Mouse (Mus musculus) embryonic fibroblast, embryonic 13.5 days (primary cell): Measurements from ENCODE around the gene Proser1. TPM values are rescaled to one million over a fixed set of nuclear protein-coding genes. Genes with fewer than 3 reads are reported as not detected.

Experiments
- H3K27ac ChIP-seq: 2 replicates; pipeline ENCODE4 v1.5.1; 2012; ENCODE audit warnings: low read length, control low read depth, inconsistent platforms; ENCODE audit not compliant: insufficient read depth
- H3K4me1 ChIP-seq: 2 replicates; pipeline ENCODE4 v1.6.1; 2011; ENCODE audit warnings: low read length; ENCODE audit not compliant: control insufficient read depth, insufficient read depth
- H3K4me3 ChIP-seq: 2 replicates; pipeline ENCODE4 v1.5.1; 2011; ENCODE audit warnings: mild to moderate bottlenecking, control low read depth, low read length; ENCODE audit not compliant: insufficient read depth
- CTCF ChIP-seq: IDR thresholded peaks from 2 replicates; pipeline ENCODE4 v1.5.1; 2011; ENCODE audit warnings: mild to moderate bottlenecking, control low read depth, low read length, moderate library complexity, borderline replicate concordance; ENCODE audit not compliant: insufficient read depth
- POLR2A ChIP-seq: IDR thresholded peaks from 2 replicates; pipeline ENCODE4 v1.6.1; 2011; ENCODE audit warnings: low read depth, mild to moderate bottlenecking, control low read depth, low read length, moderate library complexity
- polyA plus RNA-seq: library from polyadenylated mRNA; stranded (reverse); fragments of >200 nt; gene quantifications from 2 replicates; pipeline ENCODE4 v1.2.4, GENCODE M21; 2011; ENCODE audit warnings: low read depth; ENCODE audit not compliant: missing spikeins, insufficient read length

Gene Proser1
- polyA plus RNA-seq, 1 experiment, result 10.6 TPM

DNA sequence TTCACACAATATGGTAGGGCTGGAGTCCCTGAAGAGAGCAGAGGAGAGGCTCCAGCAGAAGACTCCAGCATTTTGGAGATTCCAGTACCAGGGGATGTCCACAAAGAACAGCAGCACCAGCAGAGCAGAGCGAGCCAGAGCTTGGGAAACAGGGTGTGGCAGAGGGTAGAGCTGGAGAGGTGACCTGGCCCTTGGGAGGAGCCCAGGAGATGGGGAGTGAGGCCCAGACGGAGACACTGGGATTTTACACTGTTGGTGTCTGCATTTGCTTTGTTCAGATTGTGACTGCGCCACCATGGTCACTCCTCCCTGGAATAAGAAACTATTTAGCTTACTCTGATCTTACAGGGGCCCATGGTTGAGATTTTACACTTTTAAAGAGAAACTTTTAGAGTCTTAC is 16.7 kb upstream of the Proser1 start:
- TF ChIP-seq CTCF, result no peak
- TF ChIP-seq POLR2A, result no peak
- H3K4me1 ChIP-seq, result no peaks in the 10 kb centered on the region
- no peak overlapping the region for H3K27ac ChIP-seq
- H3K4me3 ChIP-seq, result no peak overlapping the region

DNA sequence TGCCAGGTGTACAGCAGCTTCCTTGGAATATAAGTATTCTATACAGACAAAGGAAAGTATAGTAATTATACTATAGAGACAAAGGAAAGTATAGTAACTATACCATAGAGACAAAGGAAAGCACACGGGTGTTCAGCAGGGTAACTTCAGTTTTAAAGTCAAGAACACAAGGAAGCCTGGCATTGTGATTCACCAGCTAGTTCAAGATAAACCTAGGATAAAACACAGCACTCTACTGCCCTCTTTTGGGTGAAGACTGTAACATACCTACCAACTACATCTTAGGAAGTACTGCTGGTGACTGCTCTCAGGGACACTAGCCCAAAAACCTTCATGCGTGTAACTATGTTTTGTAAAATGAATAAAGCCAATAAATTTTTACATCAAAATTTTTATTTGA is 15.3 kb upstream of the Proser1 start:
- TF ChIP-seq CTCF (no peak), POLR2A (no peak)
- Histone ChIP-seq H3K4me3 (no peak overlapping the region), H3K27ac (no peak overlapping the region), H3K4me1 (no peaks in the 10 kb centered on the region)

DNA sequence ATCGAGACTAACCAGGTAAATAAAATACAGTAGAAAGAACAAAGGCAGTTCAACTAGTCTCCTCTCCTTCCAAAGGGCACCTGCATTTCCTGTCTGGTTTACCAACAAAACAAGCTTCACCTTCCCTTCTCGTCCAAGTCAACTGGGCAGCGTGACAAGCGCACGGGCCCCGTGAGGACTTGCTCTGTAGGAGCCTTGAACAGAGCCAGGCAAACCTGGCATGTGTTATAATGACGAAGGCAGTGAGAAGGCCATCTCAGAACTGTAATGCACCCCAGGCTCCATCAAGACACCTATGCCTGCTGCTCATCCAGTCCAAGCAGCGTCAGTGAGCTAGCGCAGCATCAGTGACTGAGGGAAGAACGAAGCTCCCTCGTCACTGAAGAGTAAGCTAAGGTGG is 12.8 kb upstream of the Proser1 start:
- TF ChIP-seq CTCF (no peak), POLR2A (no peak)
- H3K4me1 ChIP-seq, result no peaks in the 10 kb centered on the region
- no peak overlapping the region for H3K4me3 ChIP-seq
- H3K27ac ChIP-seq, result no peak overlapping the region

DNA sequence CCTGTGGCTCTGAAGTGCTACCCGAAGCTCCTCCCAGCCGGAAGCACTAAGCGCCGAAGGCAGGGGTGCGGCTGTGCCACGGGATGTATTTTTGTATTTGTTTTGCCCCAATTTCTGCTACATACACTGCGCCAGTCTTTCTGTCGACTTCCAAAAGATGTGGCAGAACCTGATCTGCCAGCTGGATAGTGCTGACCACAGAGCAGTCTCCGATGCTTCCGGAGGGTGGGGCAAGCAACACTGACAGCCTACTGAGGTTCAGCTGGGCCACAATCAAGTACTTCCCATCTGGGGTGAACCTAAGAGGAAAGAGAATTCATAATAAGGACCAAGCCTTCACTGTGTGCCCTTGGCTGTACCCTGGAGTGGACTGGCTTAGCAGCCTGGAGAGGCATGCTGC is 11.1 kb upstream of the Proser1 start:
- TF ChIP-seq CTCF (no peak), POLR2A (no peak)
- Histone ChIP-seq H3K27ac (no peak overlapping the region), H3K4me3 (no peak overlapping the region), H3K4me1 (no peaks in the 10 kb centered on the region)

DNA sequence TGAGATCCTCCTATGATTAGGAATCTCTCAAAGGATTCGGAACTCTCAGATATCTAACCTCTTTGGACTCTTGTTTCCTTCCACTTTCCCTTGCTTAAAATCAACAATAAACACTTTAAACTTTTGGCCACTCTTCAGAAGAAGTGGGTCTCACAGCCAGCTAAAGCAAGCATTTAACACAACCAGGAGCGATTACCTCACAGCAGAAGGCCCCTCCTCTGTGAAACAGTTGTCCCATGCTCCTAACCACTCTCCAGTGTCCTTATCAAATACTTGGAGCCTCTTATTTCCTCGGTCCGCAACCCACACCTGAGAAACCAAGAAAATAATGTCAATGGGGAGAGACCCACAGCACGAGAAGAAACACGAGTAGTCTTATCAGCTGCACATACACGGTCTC is 10.1 kb upstream of the Proser1 start:
- Histone ChIP-seq H3K4me1 (no peaks in the 10 kb centered on the region), H3K27ac (no peak overlapping the region), H3K4me3 (no peak overlapping the region)
- TF ChIP-seq CTCF (no peak), POLR2A (no peak)

DNA sequence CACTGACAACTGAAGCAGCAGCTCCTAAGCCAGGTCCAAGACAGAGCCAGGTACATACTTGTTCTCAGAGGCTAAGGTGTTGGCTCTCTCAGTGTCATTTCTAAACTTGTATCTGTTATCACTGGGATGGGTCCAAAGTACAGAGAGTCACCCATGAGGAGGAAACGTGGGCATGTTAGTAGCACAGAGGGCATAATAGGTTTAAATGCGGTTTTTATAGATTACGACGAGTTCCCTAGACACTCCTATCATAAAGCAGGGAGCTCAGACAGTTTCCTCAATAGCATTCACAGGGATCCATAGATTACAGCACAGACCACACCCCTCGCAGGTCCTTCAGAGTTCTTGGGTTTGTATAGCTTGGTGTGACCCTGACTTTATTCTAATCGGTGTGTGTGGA is 9.5 kb upstream of the Proser1 start:
- TF ChIP-seq POLR2A (no peak), CTCF (no peak)
- H3K4me1 ChIP-seq, result no peaks in the 10 kb centered on the region
- H3K4me3 ChIP-seq, result no peak overlapping the region
- H3K27ac ChIP-seq, result no peak overlapping the region

DNA sequence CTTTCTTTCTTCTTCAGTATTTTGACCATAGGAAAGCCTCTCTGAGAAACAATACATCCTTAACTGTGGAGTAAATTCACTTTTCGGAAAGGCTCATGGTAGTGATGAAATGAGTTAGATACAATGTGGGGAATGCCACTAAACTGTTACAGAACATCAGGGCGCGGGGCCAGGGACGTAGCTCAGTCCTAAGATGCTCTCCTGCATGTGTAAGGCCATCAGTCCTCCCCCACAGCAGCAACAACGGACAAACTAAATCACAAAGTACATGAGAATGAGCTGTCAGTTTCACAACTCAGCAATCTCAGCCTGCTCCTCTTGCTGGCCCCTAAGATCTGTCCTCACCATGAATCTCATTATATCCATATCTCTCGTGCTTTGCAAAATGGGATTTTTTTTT is 8.9 kb upstream of the Proser1 start:
- no peak overlapping the region for H3K4me3 ChIP-seq
- TF ChIP-seq CTCF, result no peak
- TF ChIP-seq POLR2A, result no peak
- no peak overlapping the region for H3K27ac ChIP-seq
- H3K4me1 ChIP-seq, result no peaks in the 10 kb centered on the region

DNA sequence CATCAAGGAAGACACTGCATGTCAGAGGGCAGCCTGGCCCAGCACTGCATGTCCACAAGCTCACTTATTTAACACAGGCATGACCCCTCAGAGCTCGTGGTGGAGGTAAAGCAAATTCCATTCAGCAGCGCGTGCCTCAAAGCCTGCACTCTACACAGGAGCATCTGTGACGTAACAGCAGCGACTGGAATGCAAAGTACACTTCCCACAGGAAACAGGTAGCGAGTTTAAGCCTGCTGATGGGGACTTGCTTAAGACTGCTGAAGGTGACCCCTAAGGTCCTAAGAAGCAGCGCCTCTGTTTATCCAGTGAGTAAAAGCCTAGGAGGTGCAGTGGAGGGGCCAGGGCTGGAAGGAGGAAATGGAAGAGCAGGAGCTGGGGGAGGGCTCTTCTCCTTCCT is 8.5 kb upstream of the Proser1 start:
- Histone ChIP-seq H3K4me1 (no peaks in the 10 kb centered on the region), H3K27ac (no peak overlapping the region), H3K4me3 (no peak overlapping the region)
- TF ChIP-seq POLR2A (no peak), CTCF (no peak)

DNA sequence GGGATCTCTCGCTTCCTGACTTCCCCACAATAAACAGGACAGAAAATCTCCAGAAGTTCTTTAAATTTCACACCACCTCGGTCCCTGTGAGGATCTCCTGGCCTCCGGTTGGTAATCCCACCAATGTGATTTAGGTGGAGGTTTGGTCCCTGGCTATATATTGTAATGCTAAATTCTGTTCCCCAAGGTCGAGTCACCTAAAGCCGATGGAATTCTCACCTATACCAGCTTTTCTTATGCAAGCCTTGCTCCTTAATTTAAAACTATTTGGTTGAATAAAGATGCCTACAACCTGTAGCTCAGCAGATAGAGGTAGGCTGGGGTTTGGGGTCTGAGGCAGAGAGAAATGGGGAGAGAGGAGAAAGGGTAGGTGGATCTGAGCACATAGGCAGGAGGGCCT is 5.7 kb upstream of the Proser1 start:
- Histone ChIP-seq H3K4me1 (no peaks in the 10 kb centered on the region), H3K4me3 (no peak overlapping the region), H3K27ac (no peak overlapping the region)
- TF ChIP-seq CTCF (no peak), POLR2A (no peak)

DNA sequence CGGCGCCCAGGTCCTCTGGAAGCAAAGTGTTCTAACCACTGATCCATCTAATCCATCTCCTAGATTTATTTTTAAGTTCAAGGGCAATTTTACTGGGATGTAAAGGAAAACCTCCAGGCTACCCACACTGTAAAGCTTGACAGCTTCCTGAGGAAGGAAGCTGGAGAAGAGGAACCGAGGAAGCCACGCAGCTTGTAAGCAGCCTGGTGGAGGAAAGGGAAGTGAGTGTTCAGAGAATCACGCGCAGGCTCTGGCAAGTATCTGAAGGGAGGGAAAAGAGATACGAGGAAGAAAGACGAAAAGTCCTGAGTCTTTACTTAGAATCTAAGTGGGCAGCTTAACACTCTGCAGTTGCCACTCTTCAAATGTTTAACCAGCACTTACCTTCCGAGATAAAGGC is 3.4 kb upstream of the Proser1 start:
- Histone ChIP-seq H3K27ac (no peak overlapping the region), H3K4me3 (no peak overlapping the region), H3K4me1 (no peaks in the 10 kb centered on the region)
- TF ChIP-seq CTCF (no peak), POLR2A (no peak)

DNA sequence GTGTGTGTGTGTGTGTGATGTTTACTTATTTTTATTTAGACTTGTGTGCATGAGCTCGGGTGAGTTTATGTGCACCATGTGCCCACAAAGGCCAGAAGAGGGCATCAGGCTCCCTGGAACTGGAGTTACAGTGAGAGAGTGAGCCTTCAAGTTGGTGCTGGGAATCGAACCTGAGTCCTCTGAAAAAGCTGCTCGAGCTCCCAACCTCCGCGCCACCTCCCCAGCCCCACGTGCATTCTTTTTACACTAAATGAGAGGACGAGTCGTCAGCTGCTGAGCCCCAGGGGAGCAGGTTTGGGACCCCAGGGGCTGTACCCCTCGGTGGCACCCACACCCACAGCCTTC is 793 bp upstream of the Proser1 start:
- TF ChIP-seq CTCF (no peak), POLR2A (no peak)

DNA sequence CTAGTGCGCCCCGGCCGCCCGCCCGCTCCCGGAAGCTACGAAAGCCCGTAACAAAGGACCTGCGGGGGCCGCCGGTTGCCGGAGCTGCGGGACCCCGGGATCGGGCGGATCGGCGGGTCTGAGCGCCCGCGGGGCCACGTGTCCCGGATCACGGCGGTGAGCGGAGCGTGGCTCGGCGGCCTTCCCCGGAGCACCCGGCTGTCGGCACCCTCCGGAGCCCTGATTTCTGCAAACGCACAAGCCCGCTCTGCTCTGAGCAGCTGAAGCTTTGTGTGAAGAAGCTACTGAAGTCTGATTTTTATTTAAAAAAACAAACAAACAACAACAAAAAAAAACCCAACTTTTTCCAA is 274 bp downstream of the Proser1 start:
- TF ChIP-seq POLR2A (peak; percentile 28; the same call in 1 of the 2 replicates), CTCF (no peak)
- Histone ChIP-seq H3K27ac (no peak overlapping the region), H3K4me3 (peak overlapping the region; percentile 95), H3K4me1 (peaks cover 2% of the 10 kb centered on the region; the same call in 1 of the 2 replicates)

More for the DNA sequence above, 793 bp upstream of the Proser1 start:
- Histone ChIP-seq H3K4me3 (peak overlapping the region; percentile 95), H3K27ac (peak overlapping the region; percentile 12; the same call in 1 of the 2 replicates), H3K4me1 (peaks cover 2% of the 10 kb centered on the region; the same call in 1 of the 2 replicates)
